Mouse (Mus musculus): ENCODE measurements at regions not wholly inside any gene's neighbourhood (a gene's known extent, or its start where the extent isn't known, plus 50 kb on each side); places are given as distances from the start of the nearest gene placed in this dataset.
A peak's percentile ranks its signal among the peaks of the same experiment; 100 is the strongest.

DNA sequence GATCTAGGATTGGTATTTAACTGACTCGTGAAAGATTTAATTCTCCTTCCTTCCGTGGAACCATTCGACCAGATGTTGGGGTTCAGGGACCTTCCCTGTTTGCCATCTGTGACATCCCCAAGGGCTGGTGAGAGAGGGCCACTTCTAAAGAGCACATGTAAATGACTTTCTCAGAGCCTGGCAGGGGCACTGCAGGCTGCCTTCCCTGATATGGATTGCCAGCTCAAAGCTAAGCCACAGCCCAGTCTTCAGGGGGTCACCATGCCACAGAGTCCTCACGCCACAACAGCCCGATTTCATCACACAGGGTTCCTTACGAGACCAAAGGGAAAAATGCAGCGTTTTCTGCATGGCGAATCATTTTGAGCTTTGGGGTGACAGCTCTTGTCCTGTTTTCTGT lies 115.1 kb upstream of the Prox1 start:
- Histone ChIP-seq H3K36me3 (no peaks in the 10 kb centered on the region), H3K4me2 (replicated peaks) (no peak overlapping the region), H3K27ac (replicated peaks) (no peak overlapping the region), H3K4me1 (peaks cover 13% of the 10 kb centered on the region; the same call in 1 of the 2 replicates), H3K9ac (replicated peaks) (no peak overlapping the region), H3K9me3 (no peaks in the 10 kb centered on the region), H3K27me3 (peaks cover 21% of the 10 kb centered on the region), H3K4me3 (no peak overlapping the region)
- WGBS: 73% methylated on average over 8 of the region's 8 CpGs
- ATAC-seq (ENCODE audit: low FRiP score, low read depth): no peak

DNA sequence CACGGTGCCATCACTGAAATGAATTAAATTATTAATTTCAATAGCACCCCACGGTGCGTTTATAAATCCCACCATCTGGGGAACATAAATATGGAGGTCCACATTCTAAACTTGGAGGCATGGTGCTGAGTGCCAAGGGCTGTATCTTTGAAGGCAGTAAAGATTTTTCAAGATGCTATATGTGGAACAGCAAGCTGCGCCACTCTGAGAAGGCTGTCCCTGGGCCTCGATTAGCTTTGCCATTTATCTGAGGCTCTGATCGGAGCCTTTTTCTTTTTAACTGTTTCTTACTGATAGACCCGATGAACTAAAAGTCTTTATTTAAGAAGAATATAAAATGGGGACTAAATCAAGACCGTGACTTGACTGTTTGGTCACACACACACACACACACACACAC lies 114.5 kb upstream of the Prox1 start:
- Histone ChIP-seq H3K4me3 (no peak overlapping the region), H3K27me3 (peaks cover 20% of the 10 kb centered on the region), H3K4me1 (peaks cover 18% of the 10 kb centered on the region; the same call in 1 of the 2 replicates), H3K27ac (replicated peaks) (no peak overlapping the region), H3K4me2 (replicated peaks) (no peak overlapping the region), H3K9me3 (no peaks in the 10 kb centered on the region), H3K9ac (replicated peaks) (no peak overlapping the region), H3K36me3 (no peaks in the 10 kb centered on the region)
- no peak for ATAC-seq (ENCODE audit: low FRiP score, low read depth)
- 91% methylated on average over 8 of the region's 8 CpGs for WGBS

DNA sequence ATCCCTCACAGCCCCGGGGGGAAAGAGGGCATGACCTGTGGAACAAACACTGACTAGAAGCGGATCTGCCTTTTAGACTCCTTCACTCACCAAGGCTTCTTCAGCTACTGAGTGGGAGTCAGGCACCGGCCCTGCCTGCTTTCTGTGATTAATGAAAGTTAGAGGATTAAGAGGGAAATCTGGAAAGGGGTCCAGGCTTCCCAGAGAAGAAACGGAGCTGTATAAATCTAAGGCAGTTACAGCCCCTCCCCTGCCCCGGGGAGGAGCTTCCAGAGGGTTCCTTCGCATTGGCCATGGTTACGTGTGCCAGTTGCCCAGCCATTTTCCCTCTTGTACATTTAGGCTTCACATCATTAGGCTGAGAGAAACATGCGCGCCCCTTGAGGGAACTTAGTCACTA lies 113.6 kb upstream of the Prox1 start:
- Histone ChIP-seq H3K27ac (replicated peaks) (no peak overlapping the region), H3K4me3 (no peak overlapping the region), H3K4me2 (replicated peaks) (no peak overlapping the region), H3K27me3 (peaks cover 11% of the 10 kb centered on the region; the same call in 1 of the 2 replicates), H3K36me3 (no peaks in the 10 kb centered on the region), H3K9ac (replicated peaks) (no peak overlapping the region), H3K9me3 (no peaks in the 10 kb centered on the region), H3K4me1 (peaks cover 19% of the 10 kb centered on the region; the same call in 1 of the 2 replicates)
- no peak for ATAC-seq (ENCODE audit: low FRiP score, low read depth)
- 77% methylated on average over 9 of the region's 9 CpGs for WGBS

DNA sequence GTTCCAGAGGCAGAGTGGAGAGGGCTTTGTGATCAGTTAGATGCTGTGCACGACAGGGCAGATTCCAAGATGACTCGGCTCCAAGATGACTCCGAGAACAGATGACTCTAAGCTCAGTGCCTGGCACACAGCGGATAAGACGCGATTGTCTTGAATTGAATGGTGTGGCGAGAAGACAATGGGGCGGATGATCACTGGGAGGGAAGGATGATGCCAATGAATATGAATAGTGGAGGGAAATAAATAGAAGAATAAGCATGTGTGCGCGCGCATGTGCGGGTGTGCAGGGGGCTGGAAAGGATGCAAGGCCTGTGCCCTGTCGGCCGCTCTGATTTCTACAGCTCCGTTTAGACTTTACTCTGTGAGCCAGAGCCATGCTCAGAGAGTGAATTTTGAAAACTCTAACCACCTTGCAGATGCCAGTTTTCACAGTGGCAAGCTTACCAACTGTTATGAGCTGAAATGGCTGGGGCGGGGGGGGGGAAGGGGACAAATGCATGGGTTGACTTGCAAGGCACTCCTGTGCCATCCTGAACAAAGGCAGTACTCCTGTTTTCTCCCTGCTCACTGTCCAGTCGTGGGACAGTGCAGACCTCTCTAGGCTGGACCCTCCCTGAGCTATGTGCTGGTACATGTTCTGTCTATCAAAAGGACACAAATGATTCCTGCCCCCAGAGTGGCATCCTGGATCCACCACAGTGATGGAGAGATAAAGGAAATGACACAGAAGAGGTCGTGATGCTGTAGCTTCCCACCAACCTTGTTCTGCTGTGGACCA lies 109.8 kb upstream of the Prox1 start:
- 64% methylated on average over 18 of the region's 18 CpGs for WGBS
- Histone ChIP-seq H3K4me2 (replicated peaks) (no peak overlapping the region), H3K9ac (replicated peaks) (no peak overlapping the region), H3K4me1 (peaks cover 6% of the 10 kb centered on the region; the same call in 1 of the 2 replicates), H3K4me3 (no peak overlapping the region), H3K9me3 (no peaks in the 10 kb centered on the region), H3K36me3 (no peaks in the 10 kb centered on the region), H3K27me3 (peaks cover 14% of the 10 kb centered on the region; the same call in 1 of the 2 replicates), H3K27ac (replicated peaks) (no peak overlapping the region)
- no peak for ATAC-seq (ENCODE audit: low FRiP score, low read depth)

DNA sequence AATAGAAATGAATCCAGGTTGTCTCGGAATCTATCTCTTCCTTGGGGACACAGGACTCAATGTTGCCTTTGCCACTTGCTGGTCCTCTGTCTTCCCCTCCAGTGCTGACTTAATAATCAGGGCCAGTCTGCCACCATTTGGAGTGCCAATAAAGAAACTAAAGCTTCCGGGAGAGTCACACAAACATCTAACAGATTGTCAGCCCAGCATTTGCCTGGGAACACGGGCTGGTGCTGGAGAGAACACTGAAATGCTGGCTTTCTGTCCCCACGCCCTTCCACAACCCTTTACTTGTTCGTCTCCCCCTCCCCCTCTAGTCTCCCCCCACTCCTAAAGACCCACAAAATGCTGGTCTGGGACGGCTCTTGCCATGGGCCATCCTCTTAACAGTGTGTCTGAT lies 104.4 kb upstream of the Prox1 start:
- H3K4me3 ChIP-seq: no peak overlapping the region
- H3K36me3 ChIP-seq: no peaks in the 10 kb centered on the region
- H3K27me3 ChIP-seq: 0 out of 2 replicates have a peak, but pooled peaks cover 9% of the 10 kb centered on the region
- H3K9me3 ChIP-seq: no peaks in the 10 kb centered on the region
- H3K4me1 ChIP-seq: 0 out of 2 replicates have a peak, but pooled peaks cover 6% of the 10 kb centered on the region
- WGBS: 78% methylated on average over 6 of the region's 6 CpGs
- H3K4me2 ChIP-seq (replicated peaks): no peak overlapping the region
- H3K27ac ChIP-seq (replicated peaks): no peak overlapping the region
- no peak overlapping the region for H3K9ac ChIP-seq (replicated peaks)
- ATAC-seq (ENCODE audit: low FRiP score, low read depth): no peak

DNA sequence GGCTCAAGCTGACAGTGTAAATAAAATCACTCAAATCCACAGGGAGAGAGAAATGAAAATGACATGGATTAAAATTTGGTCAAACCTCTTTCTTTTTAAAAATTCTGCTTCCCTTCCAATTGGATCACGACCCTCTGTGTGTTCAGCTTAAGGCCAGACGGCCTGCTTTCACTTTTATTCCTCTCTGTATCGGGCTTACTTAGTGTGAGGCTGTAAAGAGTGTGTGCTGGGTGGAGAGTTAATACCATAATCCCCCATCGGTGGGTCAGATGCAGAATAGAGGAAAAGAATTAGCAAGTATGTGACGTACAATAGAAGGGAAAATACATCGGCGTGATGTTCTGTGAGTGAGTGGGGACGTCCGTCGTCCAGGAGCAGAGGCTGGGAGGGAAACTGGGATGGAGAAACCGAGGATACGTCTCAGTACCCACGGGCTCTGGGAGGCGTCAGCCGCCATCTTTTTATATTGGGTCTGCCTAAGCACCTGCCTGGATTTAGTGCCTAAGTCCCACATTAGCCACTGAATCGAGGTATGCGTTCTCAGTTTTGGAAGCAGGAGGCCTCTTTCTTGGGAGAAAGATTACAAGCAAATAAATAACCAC lies 100.4 kb upstream of the Prox1 start:
- H3K4me3 ChIP-seq: 0 out of 2 replicates have a peak overlapping the region, but pooled peaks have one; percentile 12
- peak; percentile 47; the same call in 1 of the 2 replicates for ATAC-seq (ENCODE audit: low FRiP score, low read depth)
- peak overlapping the region; percentile 32 for H3K4me2 ChIP-seq (replicated peaks)
- no peaks in the 10 kb centered on the region for H3K36me3 ChIP-seq
- H3K9me3 ChIP-seq: no peaks in the 10 kb centered on the region
- H3K27me3 ChIP-seq: peaks cover 27% of the 10 kb centered on the region; the same call in 1 of the 2 replicates
- 28% methylated on average over 17 of the region's 17 CpGs for WGBS
- peak overlapping the region; percentile 35 for H3K27ac ChIP-seq (replicated peaks)
- 0 out of 2 replicates have a peak, but pooled peaks cover 6% of the 10 kb centered on the region for H3K4me1 ChIP-seq
- no peak overlapping the region for H3K9ac ChIP-seq (replicated peaks)

DNA sequence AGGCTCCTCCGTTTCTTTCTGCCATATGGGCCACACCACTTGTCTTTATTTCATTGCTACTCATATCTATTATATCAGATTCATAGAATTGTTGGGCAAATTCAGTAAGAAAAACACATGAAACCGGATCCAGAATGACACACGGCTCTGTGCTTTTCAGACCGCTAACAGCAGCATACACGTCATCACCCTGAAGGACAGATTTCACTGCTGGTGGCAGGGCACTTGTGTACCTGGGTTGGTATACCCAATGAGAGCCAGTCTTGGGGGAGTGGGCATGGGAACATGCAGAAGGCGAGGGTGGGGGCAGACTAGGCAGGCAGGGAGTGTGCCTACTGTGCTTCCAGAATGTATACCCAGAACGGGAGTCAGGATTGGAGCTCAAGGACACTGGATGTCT lies 98.7 kb upstream of the Prox1 start:
- no peak overlapping the region for H3K9ac ChIP-seq (replicated peaks)
- ATAC-seq (ENCODE audit: low FRiP score, low read depth): no peak
- peaks cover 27% of the 10 kb centered on the region; the same call in 1 of the 2 replicates for H3K27me3 ChIP-seq
- H3K4me3 ChIP-seq: no peak overlapping the region
- 90% methylated on average over 7 of the region's 7 CpGs for WGBS
- no peak overlapping the region for H3K27ac ChIP-seq (replicated peaks)
- H3K4me2 ChIP-seq (replicated peaks): no peak overlapping the region
- 0 out of 2 replicates have a peak, but pooled peaks cover 6% of the 10 kb centered on the region for H3K4me1 ChIP-seq
- no peaks in the 10 kb centered on the region for H3K36me3 ChIP-seq
- H3K9me3 ChIP-seq: no peaks in the 10 kb centered on the region

DNA sequence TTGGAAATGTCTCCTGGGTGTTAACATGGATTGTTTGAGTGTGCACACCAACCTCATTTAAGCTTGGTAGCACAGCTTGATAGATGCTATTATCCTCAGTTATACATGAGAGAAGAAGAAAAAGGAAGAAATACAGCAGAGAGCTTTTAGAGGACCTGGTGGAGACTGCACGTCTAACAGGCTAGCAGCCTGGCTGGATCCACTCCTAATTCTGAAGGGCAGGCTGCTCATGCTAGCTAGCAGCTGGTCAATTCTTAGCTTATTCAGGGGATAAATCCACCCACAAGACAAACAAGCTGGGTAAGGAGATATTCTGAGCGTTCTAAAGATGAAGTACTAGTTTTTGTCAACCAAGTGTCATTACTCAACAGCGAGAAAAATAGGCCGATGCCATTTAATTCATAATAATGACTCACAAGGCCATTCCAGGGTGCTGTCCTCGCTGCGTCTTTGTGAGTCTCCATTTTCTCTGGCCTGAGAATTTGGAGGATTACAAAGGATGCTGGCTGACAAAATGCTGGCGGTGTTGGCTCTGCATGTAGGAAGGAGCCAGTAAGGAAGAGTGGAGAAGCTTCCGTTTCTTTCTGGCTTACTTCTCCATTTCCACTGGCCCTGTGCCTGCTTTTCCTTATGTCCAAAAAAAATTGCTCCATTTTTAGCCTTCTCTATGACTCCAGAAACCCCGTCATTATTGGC lies 94.7 kb upstream of the Prox1 start:
- 85% methylated on average over 9 of the region's 9 CpGs for WGBS
- peaks cover 6% of the 10 kb centered on the region; the same call in 1 of the 2 replicates for H3K4me1 ChIP-seq
- H3K36me3 ChIP-seq: no peaks in the 10 kb centered on the region
- no peaks in the 10 kb centered on the region for H3K9me3 ChIP-seq
- H3K4me2 ChIP-seq (replicated peaks): no peak overlapping the region
- no peak overlapping the region for H3K4me3 ChIP-seq
- ATAC-seq (ENCODE audit: low FRiP score, low read depth): no peak
- peaks cover 31% of the 10 kb centered on the region for H3K27me3 ChIP-seq
- H3K27ac ChIP-seq (replicated peaks): no peak overlapping the region
- no peak overlapping the region for H3K9ac ChIP-seq (replicated peaks)

DNA sequence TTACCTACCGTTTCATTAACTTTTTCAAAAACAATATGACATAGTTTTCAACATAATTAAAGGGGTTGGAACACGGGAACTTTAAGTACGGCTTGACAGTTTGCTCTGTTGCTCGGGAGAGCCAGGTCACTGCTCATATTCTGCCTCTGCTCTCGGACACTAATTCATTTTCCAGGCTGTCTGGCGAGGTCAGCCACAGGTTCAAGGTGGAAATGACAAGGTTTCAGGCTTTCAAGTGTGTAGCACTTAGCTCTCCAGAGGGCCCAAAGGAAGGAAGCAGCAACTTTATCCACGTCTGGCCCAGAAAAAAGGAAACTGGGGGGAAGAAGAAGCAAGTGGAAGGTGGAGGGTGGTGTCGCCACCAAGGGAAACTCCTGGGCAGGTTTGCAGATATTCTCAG lies 94.0 kb upstream of the Prox1 start:
- 74% methylated on average over 8 of the region's 8 CpGs for WGBS
- no peak overlapping the region for H3K4me3 ChIP-seq

DNA sequence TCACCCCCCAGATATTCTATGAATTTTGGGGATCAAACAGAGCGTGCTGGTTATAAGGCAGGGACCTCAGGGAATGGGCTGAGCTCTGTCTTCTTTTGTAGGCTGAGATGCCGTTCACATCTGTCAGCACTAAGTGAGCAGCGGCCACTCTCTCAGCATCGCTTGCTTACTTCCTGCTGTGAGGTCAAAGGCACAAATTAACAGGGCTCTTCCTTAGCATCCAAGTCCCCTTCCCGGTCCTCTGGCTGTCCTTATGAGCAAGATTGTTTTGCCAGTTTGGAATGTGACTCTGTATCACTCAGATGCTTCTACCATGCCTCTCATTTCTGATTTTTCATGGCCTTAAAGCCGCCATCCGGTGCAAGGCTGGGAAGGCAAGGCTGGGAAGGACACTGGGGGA lies 93.1 kb upstream of the Prox1 start:
- H3K4me2 ChIP-seq (replicated peaks): no peak overlapping the region
- H3K27me3 ChIP-seq: peaks cover 17% of the 10 kb centered on the region
- H3K4me1 ChIP-seq: peaks cover 6% of the 10 kb centered on the region; the same call in 1 of the 2 replicates
- H3K9me3 ChIP-seq: no peaks in the 10 kb centered on the region
- no peak overlapping the region for H3K27ac ChIP-seq (replicated peaks)
- H3K9ac ChIP-seq (replicated peaks): no peak overlapping the region
- no peak for ATAC-seq (ENCODE audit: low FRiP score, low read depth)
- no peaks in the 10 kb centered on the region for H3K36me3 ChIP-seq
- WGBS: 39% methylated on average over 7 of the region's 7 CpGs
- H3K4me3 ChIP-seq: no peak overlapping the region

More for the DNA sequence above, 94.0 kb upstream of the Prox1 start:
- ATAC-seq (ENCODE audit: low FRiP score, low read depth): no peak
- no peaks in the 10 kb centered on the region for H3K9me3 ChIP-seq
- H3K9ac ChIP-seq (replicated peaks): no peak overlapping the region
- no peak overlapping the region for H3K4me2 ChIP-seq (replicated peaks)
- peaks cover 6% of the 10 kb centered on the region; the same call in 1 of the 2 replicates for H3K4me1 ChIP-seq
- H3K27me3 ChIP-seq: peaks cover 25% of the 10 kb centered on the region
- no peaks in the 10 kb centered on the region for H3K36me3 ChIP-seq
- H3K27ac ChIP-seq (replicated peaks): no peak overlapping the region

DNA sequence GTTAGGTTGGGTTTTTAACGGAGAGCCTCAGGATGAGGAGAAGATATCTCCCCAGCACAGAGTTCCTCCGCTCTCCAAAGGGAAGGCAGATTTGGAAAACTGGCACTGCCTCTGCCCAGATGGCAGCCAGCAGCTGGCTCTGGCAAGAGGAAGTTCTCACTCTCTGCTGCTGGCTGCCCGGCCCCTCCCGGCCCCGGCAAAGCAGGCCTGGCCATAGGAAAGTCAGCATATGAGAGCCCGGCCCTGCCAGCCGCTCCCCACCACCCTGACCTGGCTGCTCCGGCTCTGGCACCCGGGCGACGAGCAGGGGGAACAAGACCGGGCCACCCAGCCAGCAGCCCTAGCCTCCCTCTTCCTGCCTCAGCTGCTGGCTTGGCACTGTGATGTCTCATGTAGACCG lies 89.1 kb upstream of the Prox1 start:
- Histone ChIP-seq H3K36me3 (no peaks in the 10 kb centered on the region), H3K4me2 (replicated peaks) (no peak overlapping the region), H3K9ac (replicated peaks) (no peak overlapping the region), H3K9me3 (no peaks in the 10 kb centered on the region), H3K4me1 (peaks cover 6% of the 10 kb centered on the region; the same call in 1 of the 2 replicates), H3K27me3 (peaks cover 7% of the 10 kb centered on the region), H3K27ac (replicated peaks) (no peak overlapping the region), H3K4me3 (no peak overlapping the region)
- no peak for ATAC-seq (ENCODE audit: low FRiP score, low read depth)
- WGBS: 91% methylated on average over 13 of the region's 13 CpGs
